In genomic region chr3:98426749-98427148, GRCm38 (mm10) we compare ENCODE assay signal across 9 mouse cellular contexts. TPM values are rescaled to one million over a fixed set of nuclear protein-coding genes. Genes with fewer than 3 reads are reported as not detected.
A peak's percentile ranks its signal among the peaks of the same experiment; 100 is the strongest.
DNase-seq lines count a peak whose midpoint lies in the region; ATAC-seq and TF ChIP-seq lines count a peak whose summit lies in the region.
"Had no signal": no experiment of that assay in that cellular context is flagged by ENCODE, and none has a peak within 500 bp of the region (broad histone marks: within the 10 kb centered on the region; RNA-seq: fewer than 3 reads in every experiment).

No protein-coding gene starts in this region.

- TF ChIP-seq CTCF in hindbrain, postnatal 0 days (IDR thresholded peaks at IDR 0.05; ENCODE audit: low read depth) = no peak

- peak overlapping the region; percentile 69 for H3K4me3 ChIP-seq in kidney, embryonic 15.5 days (replicated peaks)
- H3K4me3 ChIP-seq in embryonic facial prominence, embryonic 14.5 days (ENCODE audit: low read depth, low read length) = peak overlapping the region; percentile 62
- H3K4me3 ChIP-seq in hindbrain, postnatal 0 days (ENCODE audit: low read length) = peak overlapping the region; percentile 54
- H3K4me3 ChIP-seq in midbrain, embryonic 15.5 days = peak overlapping the region; percentile 51

- ATAC-seq in kidney, embryonic 15.5 days (replicated peaks; ENCODE audit: low FRiP score) = 0 out of 2 replicates have a peak, but pooled peaks have one; percentile 7
- ATAC-seq in embryonic facial prominence, embryonic 14.5 days (ENCODE audit: low read depth) = no peak
- no peak for ATAC-seq in hindbrain, postnatal 0 days
- peak; percentile 5; the same call in 1 of the 2 replicates for ATAC-seq in midbrain, embryonic 15.5 days (replicated peaks)
- ATAC-seq in erythroid progenitor cell, adult 5-6 weeks (replicated peaks; ENCODE audit: low FRiP score, poor library complexity, severe bottlenecking) = no peak

- peaks cover 41% of the 10 kb centered on the region for H3K4me1 ChIP-seq in kidney, embryonic 15.5 days
- H3K4me1 ChIP-seq in embryonic facial prominence, embryonic 14.5 days (ENCODE audit: control insufficient read depth, insufficient read depth, low read length) = peaks cover 10% of the 10 kb centered on the region; the same call in 1 of the 2 replicates
- peaks cover 3% of the 10 kb centered on the region; the same call in 1 of the 2 replicates for H3K4me1 ChIP-seq in hindbrain, postnatal 0 days (ENCODE audit: insufficient read depth, low read length)
- peaks cover 23% of the 10 kb centered on the region for H3K4me1 ChIP-seq in midbrain, embryonic 15.5 days

- peak overlapping the region; percentile 80; the same call in 1 of the 2 replicates for H3K27ac ChIP-seq in kidney, embryonic 15.5 days
- H3K27ac ChIP-seq in embryonic facial prominence, embryonic 14.5 days (replicated peaks; ENCODE audit: low read depth, low read length) = no peak overlapping the region
- H3K27ac ChIP-seq in hindbrain, postnatal 0 days = peak overlapping the region; percentile 59; the same call in 1 of the 2 replicates
- H3K27ac ChIP-seq in midbrain, embryonic 15.5 days = no peak overlapping the region

- H3K27me3 ChIP-seq in kidney, embryonic 15.5 days = peaks cover 26% of the 10 kb centered on the region
- H3K27me3 ChIP-seq in embryonic facial prominence, embryonic 14.5 days (replicated peaks; ENCODE audit: control insufficient read depth, insufficient read depth, low read length) = peaks cover 29% of the 10 kb centered on the region
- H3K27me3 ChIP-seq in hindbrain, postnatal 0 days (ENCODE audit: insufficient read depth, low read length) = no peaks in the 10 kb centered on the region
- H3K27me3 ChIP-seq in midbrain, embryonic 15.5 days (replicated peaks) = peaks cover 6% of the 10 kb centered on the region; the same call in 1 of the 2 replicates

- peaks cover 17% of the 10 kb centered on the region for H3K36me3 ChIP-seq in kidney, embryonic 15.5 days
- peaks cover 4% of the 10 kb centered on the region; the same call in 1 of the 2 replicates for H3K36me3 ChIP-seq in embryonic facial prominence, embryonic 14.5 days (ENCODE audit: control insufficient read depth, insufficient read depth, low read length)
- no peaks in the 10 kb centered on the region for H3K36me3 ChIP-seq in hindbrain, postnatal 0 days (ENCODE audit: insufficient read depth, low read length)
- no peaks in the 10 kb centered on the region for H3K36me3 ChIP-seq in midbrain, embryonic 15.5 days (replicated peaks)

- no peaks in the 10 kb centered on the region for H3K9me3 ChIP-seq in kidney, embryonic 15.5 days (replicated peaks)
- H3K9me3 ChIP-seq in embryonic facial prominence, embryonic 14.5 days (ENCODE audit: control insufficient read depth, low read length) = no peaks in the 10 kb centered on the region
- no peaks in the 10 kb centered on the region for H3K9me3 ChIP-seq in hindbrain, postnatal 0 days (ENCODE audit: low read length)
- H3K9me3 ChIP-seq in midbrain, embryonic 15.5 days = no peaks in the 10 kb centered on the region

- H3K4me2 ChIP-seq in kidney, embryonic 15.5 days = peak overlapping the region; percentile 97
- H3K4me2 ChIP-seq in embryonic facial prominence, embryonic 14.5 days (ENCODE audit: low read depth, low read length) = peak overlapping the region; percentile 98
- H3K4me2 ChIP-seq in hindbrain, postnatal 0 days (ENCODE audit: low read depth, low read length) = peak overlapping the region; percentile 73
- H3K4me2 ChIP-seq in midbrain, embryonic 15.5 days = peak overlapping the region; percentile 85

- no peak for DNase-seq in kidney, adult 8-10 months
- no peak for DNase-seq in embryonic facial prominence, embryonic 14.5 days (ENCODE audit: low spot score)
- no peak for DNase-seq in hindbrain, postnatal 0 days (ENCODE audit: low spot score)
- no peak for DNase-seq in embryo, embryonic 10 days (ENCODE audit: low spot score)
- no peak for DNase-seq in urinary bladder, postnatal 14 days (ENCODE audit: low spot score)

- H3K9ac ChIP-seq in kidney, embryonic 15.5 days = peak overlapping the region; percentile 67; the same call in 1 of the 2 replicates
- H3K9ac ChIP-seq in embryonic facial prominence, embryonic 14.5 days (ENCODE audit: low read depth, low read length) = no peak overlapping the region
- no peak overlapping the region; the same call in 1 of the 2 replicates for H3K9ac ChIP-seq in hindbrain, postnatal 0 days (replicated peaks; ENCODE audit: low read length)
- no peak overlapping the region for H3K9ac ChIP-seq in midbrain, embryonic 15.5 days

- WGBS in kidney, embryonic 15.5 days = 49% methylated on average over 5 of the region's 5 CpGs
- 48% methylated on average over 5 of the region's 5 CpGs for WGBS in embryonic facial prominence, embryonic 14.5 days
- 49% methylated on average over 5 of the region's 5 CpGs for WGBS in hindbrain, postnatal 0 days
- 41% methylated on average over 5 of the region's 5 CpGs for whole genome bisulfite sequencing in midbrain, embryonic 15.5 days

RNA-seq across cellular contexts. Expression of gene Gm4450, which starts 30.2 kb away (rescaled TPM):
- 25.8 and 26.4 TPM in 2 replicates for polyA plus RNA-seq in kidney, embryonic 15.5 days (2015; fragmentation: Nextera tagmentation; extraction: Ambion mirVana)
- polyA plus RNA-seq in embryonic facial prominence, embryonic 14.5 days (2014; fragmentation: Nextera tagmentation; extraction: Ambion mirVana) = not detected in 2 replicates
- total RNA-seq in hindbrain, postnatal 0 days (2014; rRNA removed) = not detected in 2 replicates
- not detected in 2 replicates for polyA plus RNA-seq in hindbrain, postnatal 0 days (2015; fragmentation: Nextera tagmentation; extraction: Ambion mirVana)
- 0.31 TPM in 1 of 2 replicates, not detected in the other for polyA plus RNA-seq in midbrain, embryonic 15.5 days (2015; fragmentation: Nextera tagmentation; extraction: Ambion mirVana)
- not detected in 2 replicates for total RNA-seq in erythroid progenitor cell, adult 5-6 weeks (2015; ENCODE audit: low replicate concordance)
- not detected in 2 replicates for total RNA-seq in erythroid progenitor cell, adult 5-6 weeks (2017; ENCODE audit: low replicate concordance)
- total RNA-seq: neutrophil, adult 5-6 weeks had no signal

RNA-seq across cellular contexts. Expression of gene Zfp697, which starts 44.5 kb away (rescaled TPM):
- polyA plus RNA-seq in kidney, embryonic 15.5 days (2015; fragmentation: Nextera tagmentation; extraction: Ambion mirVana) = 14.4 and 16.6 TPM in 2 replicates
- 4.8 and 6.2 TPM in 2 replicates for polyA plus RNA-seq in embryonic facial prominence, embryonic 14.5 days (2014; fragmentation: Nextera tagmentation; extraction: Ambion mirVana)
- 29.1 and 29.6 TPM in 2 replicates for total RNA-seq in hindbrain, postnatal 0 days (2014; rRNA removed)
- polyA plus RNA-seq in hindbrain, postnatal 0 days (2015; fragmentation: Nextera tagmentation; extraction: Ambion mirVana) = 15.3 and 17.3 TPM in 2 replicates
- 19.8 TPM in 2 replicates for polyA plus RNA-seq in midbrain, embryonic 15.5 days (2015; fragmentation: Nextera tagmentation; extraction: Ambion mirVana)
- not detected in 2 replicates for total RNA-seq in erythroid progenitor cell, adult 5-6 weeks (2015; ENCODE audit: low replicate concordance)
- not detected in 2 replicates for total RNA-seq in erythroid progenitor cell, adult 5-6 weeks (2017; ENCODE audit: low replicate concordance)

Comparison
In these comparisons a context has a peak if more than half of its experiments do, and no peak if none do; other contexts are left out.
1. ATAC-seq: peak in kidney, embryonic 15.5 days (single experiment) and midbrain, embryonic 15.5 days (single experiment); none in embryonic facial prominence, embryonic 14.5 days (single experiment), hindbrain, postnatal 0 days (single experiment) and erythroid progenitor cell, adult 5-6 weeks (single experiment).
2. H3K27ac ChIP-seq: peak in kidney, embryonic 15.5 days (single experiment) and hindbrain, postnatal 0 days (single experiment); none in embryonic facial prominence, embryonic 14.5 days (single experiment) and midbrain, embryonic 15.5 days (single experiment).
3. RNA of gene Gm4450, which starts 30.2 kb away (polyA plus RNA-seq): 25.8 to 26.4 TPM in kidney, embryonic 15.5 days; 0.31 TPM in midbrain, embryonic 15.5 days, not detected in embryonic facial prominence, embryonic 14.5 days and not detected in hindbrain, postnatal 0 days; every median in the first group is over 10 times any median in the second.
4. Peak in every context shown above with its lines, with median percentiles within 50 percentile points of each other: H3K4me2 ChIP-seq and H3K4me3 ChIP-seq.